Mouse (Mus musculus): ENCODE data around the gene Cc2d1a.
A peak's percentile ranks its signal among the peaks of the same experiment; 100 is the strongest.

Gene Cc2d1a

DNA sequence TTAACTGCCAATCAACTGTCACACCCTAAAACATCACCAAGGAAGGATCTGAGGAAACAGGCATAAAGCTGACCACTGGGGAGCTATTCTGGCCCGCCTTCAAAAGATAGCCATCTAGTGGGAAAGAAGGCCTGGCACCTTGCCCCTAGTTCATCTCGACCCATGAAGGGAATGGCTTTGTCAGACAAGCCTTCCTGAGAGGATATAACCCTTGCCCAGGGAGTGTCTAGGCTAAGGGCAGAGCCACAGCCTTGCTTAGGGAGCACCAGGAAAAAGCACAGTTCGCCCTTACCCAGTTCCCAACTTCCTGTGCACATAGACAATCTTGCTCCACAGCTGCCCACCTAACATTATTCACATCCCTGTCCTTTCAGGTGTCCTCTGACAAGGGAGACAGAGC is 44.1 kb downstream of the Cc2d1a start:
- no peak for DNase-seq

GRCm38 (mm10) chr8:84101476-84102270 is 46.1 kb downstream of the Cc2d1a start:
- no peak for DNase-seq

- no peak for DNase-seq
Measured at GRCm38 (mm10) chr8:84098376-84098775, 49.4 kb downstream of the Cc2d1a start.

DNA sequence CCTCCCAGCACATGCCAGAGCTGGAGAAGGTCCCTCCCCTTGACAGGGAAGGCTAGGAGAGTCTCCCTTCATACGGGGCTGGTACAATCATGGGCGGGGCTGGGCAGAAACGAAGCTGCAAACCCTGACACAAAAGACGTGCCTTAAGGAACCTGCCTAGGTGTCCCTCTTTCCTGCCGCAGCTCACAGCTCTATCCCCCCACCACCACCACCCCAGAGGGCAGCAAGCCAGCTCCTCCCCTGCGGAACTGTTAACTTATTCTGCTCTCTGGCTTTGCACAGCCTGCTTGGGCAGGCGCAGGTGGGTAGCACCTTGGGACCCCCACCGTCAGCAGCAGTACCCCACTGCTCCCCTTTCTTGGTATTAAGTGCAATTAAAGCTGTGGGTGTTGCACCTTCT is 51.7 kb downstream of the Cc2d1a start:
- DNase-seq: no peak

- no peak for DNase-seq
Measured at GRCm38 (mm10) chr8:84090585-84090984, 57.2 kb downstream of the Cc2d1a start.

DNA sequence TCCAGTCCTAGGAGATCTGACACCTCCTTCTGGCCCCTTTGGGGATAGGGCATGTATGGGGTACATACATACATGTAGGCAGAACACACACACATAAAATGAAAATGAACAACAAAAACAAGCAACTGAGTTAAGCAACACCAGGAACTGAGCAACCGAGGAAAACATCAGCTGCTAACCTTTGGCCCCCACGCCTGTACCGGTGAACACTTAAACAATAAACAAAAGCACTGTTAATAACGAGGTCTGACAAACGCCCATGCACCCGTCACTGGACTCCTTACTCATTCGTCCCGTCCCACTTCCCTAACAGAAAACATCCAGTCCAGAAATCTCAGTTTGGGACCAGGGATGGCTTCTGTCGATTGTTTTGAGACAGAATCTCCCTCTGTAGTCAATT is 58.5 kb downstream of the Cc2d1a start:
- no peak for DNase-seq

DNA sequence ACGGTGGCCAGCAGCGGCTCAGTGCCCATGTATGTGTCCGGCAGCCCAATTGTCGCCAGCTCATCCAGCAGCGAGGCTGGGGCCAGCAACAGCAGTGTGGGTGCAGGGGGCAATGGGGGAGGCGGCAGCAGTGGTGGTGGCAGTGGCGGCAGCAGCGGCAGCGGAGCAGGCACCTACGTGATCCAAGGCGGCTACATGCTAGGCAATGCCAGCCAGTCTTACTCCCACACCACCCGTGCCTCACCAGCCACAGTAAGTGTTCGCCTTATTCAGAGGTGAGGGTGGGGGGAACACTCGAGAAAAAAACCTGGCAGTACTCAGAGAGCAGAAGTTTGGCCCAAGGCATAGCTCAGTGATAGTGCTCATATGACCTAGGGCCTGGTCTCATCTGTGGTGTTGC is 59.9 kb downstream of the Cc2d1a start:
- no peak for DNase-seq

DNA sequence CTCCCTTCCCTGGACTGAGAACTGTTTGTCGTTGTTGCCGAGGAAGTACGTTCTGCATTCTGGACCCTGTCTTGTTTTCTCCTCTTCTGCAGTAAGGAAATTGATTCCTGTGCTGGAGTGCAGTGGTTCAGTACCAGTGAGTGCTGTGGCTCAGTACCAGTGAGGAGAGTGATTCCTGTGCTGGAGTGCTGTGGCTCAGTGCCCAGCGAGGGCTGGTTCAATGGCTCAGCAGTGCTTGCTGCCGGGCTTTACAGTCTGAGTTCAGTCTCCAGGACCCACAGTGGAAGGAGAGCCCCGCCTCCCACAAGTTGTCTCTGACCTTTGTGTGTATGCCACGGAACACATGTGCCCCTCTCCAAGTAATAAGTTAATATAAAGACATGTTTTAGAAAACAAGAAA is 60.6 kb downstream of the Cc2d1a start:
- no peak for DNase-seq

- DNase-seq: peak; percentile 35
Measured at GRCm38 (mm10) chr8:84084341-84085115, 63.2 kb downstream of the Cc2d1a start.

DNA sequence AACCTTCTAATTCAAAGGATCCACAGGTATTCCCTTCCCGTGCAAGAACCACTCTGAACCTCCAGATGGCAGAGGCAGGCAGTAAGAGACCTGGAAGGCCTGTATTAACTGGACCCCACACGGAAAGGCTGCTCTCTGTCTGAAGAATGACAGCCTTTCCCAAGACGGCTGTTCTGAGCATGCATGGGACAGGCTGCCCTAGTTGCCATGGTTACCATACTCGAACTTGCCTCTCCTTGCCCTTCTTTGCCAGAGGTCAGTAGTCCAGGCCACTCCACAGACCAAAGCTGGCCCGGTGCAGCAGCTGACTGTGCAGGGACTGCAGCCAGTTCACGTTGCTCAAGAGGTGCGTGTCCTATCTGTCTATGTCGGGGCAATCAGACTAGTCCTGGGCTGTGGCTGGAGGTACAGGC is 63.9 kb downstream of the Cc2d1a start:
- peak; percentile 67 for DNase-seq

Data from embryo, embryonic 11 days (tissue).